Mouse (Mus musculus) kidney, postnatal 36 days (tissue): ENCODE measurements around the gene Rfesd.

Experiments
- DNase-seq, 2 experiments: peaks; one replicate each; pipeline ENCODE4 v3.0.0; 2021 to 2022; ENCODE audit warnings: mixed read lengths in 2 of 2

Gene Rfesd

GRCm38 (mm10) chr13:76017974-76018843, at the start of gene Rfesd:
Rfesd (minus strand) TSS chr13:76018719.
- DNase-seq: peak; percentile 97 to 98

- DNase-seq: no peak
Measured at GRCm38 (mm10) chr13:76064363-76064945, 45.9 kb upstream of the Rfesd start.

- no peak for DNase-seq
Measured at GRCm38 (mm10) chr13:76063548-76063947, 45.0 kb upstream of the Rfesd start.

- no peak for DNase-seq
Measured at GRCm38 (mm10) chr13:76062569-76062968, 44.0 kb upstream of the Rfesd start.

- DNase-seq: no peak
Measured at GRCm38 (mm10) chr13:76062126-76062525, 43.6 kb upstream of the Rfesd start.

GRCm38 (mm10) chr13:76059591-76059990, 41.1 kb upstream of the Rfesd start:
- DNase-seq: peak; percentile 13 to 55

- DNase-seq: no peak
Measured at GRCm38 (mm10) chr13:76057267-76058069, 38.9 kb upstream of the Rfesd start.

- no peak for DNase-seq
Measured at GRCm38 (mm10) chr13:76056896-76057266, 38.4 kb upstream of the Rfesd start, which contains the start of gene Gpr150. Gpr150 (minus strand) TSS chr13:76056996.

- peak; percentile 83 to 89 for DNase-seq
Measured at GRCm38 (mm10) chr13:76056261-76056724, 37.8 kb upstream of the Rfesd start.

GRCm38 (mm10) chr13:76055391-76056232, 37.1 kb upstream of the Rfesd start:
- peak; percentile 19 to 45 for DNase-seq

GRCm38 (mm10) chr13:76044971-76045370, 26.5 kb upstream of the Rfesd start:
- no peak for DNase-seq

GRCm38 (mm10) chr13:76042455-76042854, 23.9 kb upstream of the Rfesd start:
- peak; percentile 19 to 26 for DNase-seq

- DNase-seq: peak; percentile 16 to 24
Measured at GRCm38 (mm10) chr13:76024588-76024987, 6.1 kb upstream of the Rfesd start.

- peak; percentile 12 to 21 for DNase-seq
Measured at GRCm38 (mm10) chr13:76021782-76022181, 3.3 kb upstream of the Rfesd start.

GRCm38 (mm10) chr13:76018844-76019400, 403 bp upstream of the Rfesd start:
- no peak for DNase-seq

- no peak for DNase-seq
Measured at GRCm38 (mm10) chr13:76017465-76017864, 1.1 kb downstream of the Rfesd start.

GRCm38 (mm10) chr13:76014511-76014910, 4.0 kb downstream of the Rfesd start:
- no peak for DNase-seq

- no peak for DNase-seq
Measured at GRCm38 (mm10) chr13:76003272-76003671, 15.2 kb downstream of the Rfesd start.

GRCm38 (mm10) chr13:75992169-75993028, 26.1 kb downstream of the Rfesd start:
- DNase-seq: peak; percentile 44 to 54

- DNase-seq: no peak
Measured at GRCm38 (mm10) chr13:75988096-75988495, 30.4 kb downstream of the Rfesd start.

GRCm38 (mm10) chr13:75981901-75982300, 36.6 kb downstream of the Rfesd start:
- peak; percentile 5 to 53 for DNase-seq
